Mouse (Mus musculus) small intestine, adult 2 months (tissue): ENCODE data around the gene H2al1h. TPM values are rescaled to one million over a fixed set of nuclear protein-coding genes. Genes with fewer than 3 reads are reported as not detected.

Source experiments
- H3K27ac ChIP-seq: fragments of 200-500 bp; 2 replicates; pipeline ENCODE4 v1.5.1; 2012; ENCODE audit warnings: low read depth, low read length, control low read depth, inconsistent platforms; ENCODE audit not compliant: insufficient read depth
- H3K27me3 ChIP-seq: fragments of 200-500 bp; 2 replicates; pipeline ENCODE4 v1.6.1; 2012; ENCODE audit warnings: mild to moderate bottlenecking, moderate library complexity, low read length, inconsistent platforms; ENCODE audit not compliant: control insufficient read depth, insufficient read depth
- H3K36me3 ChIP-seq: fragments of 200-500 bp; 2 replicates; pipeline ENCODE4 v1.6.1; 2012; ENCODE audit warnings: mild to moderate bottlenecking, low read length, control low read depth, inconsistent platforms; ENCODE audit not compliant: control insufficient read depth, insufficient read depth
- H3K4me1 ChIP-seq: fragments of 200-500 bp; 2 replicates; pipeline ENCODE4 v1.6.1; 2012; ENCODE audit warnings: low read length, inconsistent platforms, mixed read lengths; ENCODE audit not compliant: control insufficient read depth, insufficient read depth, insufficient read length
- H3K4me3 ChIP-seq: fragments of 200-500 bp; 2 replicates; pipeline ENCODE4 v1.5.1; 2012; ENCODE audit warnings: low read depth, mild to moderate bottlenecking, control low read depth, inconsistent platforms, low read length, moderate library complexity
- CTCF ChIP-seq: fragments of 200-500 bp; IDR thresholded peaks from 2 replicates; pipeline ENCODE4 v1.5.1; 2012; ENCODE audit warnings: low read depth, mild to moderate bottlenecking, control low read depth, inconsistent platforms, low read length, moderate library complexity, mixed read lengths; ENCODE audit not compliant: insufficient replicate concordance, insufficient read length; ENCODE audit errors: extremely low read depth
- POLR2A ChIP-seq: fragments of 200-500 bp; IDR thresholded peaks from 2 replicates; pipeline ENCODE4 v1.6.1; 2012; ENCODE audit warnings: low read depth, mild to moderate bottlenecking, control low read depth, inconsistent platforms, low read length, moderate library complexity
- whole genome bisulfite sequencing: fragments of 180-500 bp; shearing (Covaris S2); methylation state at CpG from one replicate; pipeline ENCODE4 v1.1.7; 2018; 5-methylcytosine and 5-hydroxymethylcytosine counted together
- polyA plus RNA-seq: library from polyadenylated mRNA; depleted of rRNA; stranded (reverse); fragments of >200 nt; gene quantifications from 2 replicates; pipeline ENCODE4 v1.2.3, GENCODE M21; 2012; rRNA removed

The H2al1h gene
- polyA plus RNA-seq, 1 experiment, result not detected

GRCm38 (mm10) chrX:11363890-11364289, 42.6 kb downstream of the H2al1h start:
- 79% methylated on average over 6 of the region's 6 CpGs for WGBS
- H3K27me3 ChIP-seq, result no peaks in the 10 kb centered on the region
- H3K4me1 ChIP-seq, result no peaks in the 10 kb centered on the region
- TF ChIP-seq POLR2A, result no peak
- no peak for TF ChIP-seq CTCF
- no peaks in the 10 kb centered on the region for H3K36me3 ChIP-seq
- H3K4me3 ChIP-seq, result no peak overlapping the region
- no peak overlapping the region for H3K27ac ChIP-seq

DNA sequence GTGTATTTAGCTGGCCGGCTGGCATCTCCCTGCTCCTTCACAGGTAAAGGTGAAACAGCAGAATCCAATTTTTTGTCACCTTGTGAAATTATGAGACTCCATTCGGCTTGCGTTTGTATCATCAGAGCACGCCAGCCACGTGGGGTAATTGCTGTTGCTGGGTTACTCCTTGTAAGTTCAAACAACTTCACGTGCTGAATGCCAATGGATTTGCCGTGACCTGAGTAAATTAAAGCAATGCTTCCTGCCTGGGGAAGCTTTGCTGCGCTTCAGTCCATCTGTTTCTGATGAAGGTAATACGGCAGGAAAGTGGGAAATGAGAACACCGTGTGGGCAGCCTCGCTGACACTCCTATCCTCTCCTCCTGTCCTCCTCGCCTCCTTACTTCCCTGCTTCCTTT, 43.9 kb downstream of the H2al1h start:
- no peak overlapping the region for H3K27ac ChIP-seq
- H3K36me3 ChIP-seq, result no peaks in the 10 kb centered on the region
- 57% methylated on average over 12 of the region's 12 CpGs for WGBS

More for the DNA sequence above, 43.9 kb downstream of the H2al1h start:
- H3K4me3 ChIP-seq, result no peak overlapping the region
- no peaks in the 10 kb centered on the region for H3K27me3 ChIP-seq
- H3K4me1 ChIP-seq, result no peaks in the 10 kb centered on the region
- TF ChIP-seq CTCF (no peak), POLR2A (no peak)

Other genes with a start within 250 kb of the H2al1h start
- gene H2al1a, start 22.2 kb upstream of the H2al1h start, polyA plus RNA-seq, result not detected in 2 replicates
- not detected in 2 replicates for gene H2al1b, start 19.1 kb upstream of the H2al1h start, polyA plus RNA-seq
- not detected in 2 replicates for gene H2al1c, start 15.8 kb upstream of the H2al1h start, polyA plus RNA-seq
- not detected in 2 replicates for gene H2al1d, start 12.7 kb upstream of the H2al1h start, polyA plus RNA-seq
- not detected in 2 replicates for gene H2al1e, start 9.6 kb upstream of the H2al1h start, polyA plus RNA-seq
- not detected in 2 replicates for gene H2al1f, start 6.3 kb upstream of the H2al1h start, polyA plus RNA-seq
- gene H2al1g, start 3.2 kb upstream of the H2al1h start, polyA plus RNA-seq, result not detected in 2 replicates
- not detected in 2 replicates for gene H2al1i, start 3.2 kb downstream of the H2al1h start, polyA plus RNA-seq
- gene H2al1j, start 6.3 kb downstream of the H2al1h start, polyA plus RNA-seq, result not detected in 2 replicates